Mouse (Mus musculus): ENCODE measurements around the gene Dync2h1.
"Not testable (repeated sequence)": the region's sequence is repeated elsewhere in the genome, so short reads cannot be mapped to it uniquely, and the experiment has no call there.

Gene Dync2h1

GRCm38 (mm10) chr9:7184172-7184896, at the start of gene Dync2h1, which contains the start of gene Dcun1d5:
Gene Dync2h1, minus strand, starts transcription at chr9:7184446.
Gene Dcun1d5, plus strand, starts transcription at chr9:7184520.
- DNase-seq (ENCODE audit: low spot score in 2 of 2), result peak; percentile 89 to 94

GRCm38 (mm10) chr9:7221460-7221859, 37.2 kb upstream of the Dync2h1 start:
- no peak for DNase-seq (ENCODE audit: low spot score in 2 of 2)

DNA sequence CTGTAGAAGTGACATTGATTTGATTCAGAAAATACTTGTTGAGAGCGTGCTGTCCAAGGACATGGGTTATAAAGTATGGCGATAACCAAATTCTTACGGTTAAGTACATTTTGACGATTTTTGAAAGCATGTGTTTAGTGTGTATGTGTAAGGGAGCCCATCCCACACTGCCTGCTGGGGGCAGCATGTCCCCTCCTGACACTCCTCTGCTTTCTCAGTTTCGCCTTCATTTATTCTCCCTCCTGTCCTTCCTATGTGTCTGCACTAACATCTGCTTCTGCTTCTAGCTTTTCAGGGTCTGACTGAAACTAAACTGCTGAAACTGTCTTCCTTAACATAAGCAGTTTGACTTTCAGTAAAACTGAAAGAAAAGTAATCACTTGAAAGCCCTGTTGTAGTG, 36.8 kb upstream of the Dync2h1 start:
- peak in 1 of 2 experiments; percentile 5 for DNase-seq (ENCODE audit: low spot score in 2 of 2)

GRCm38 (mm10) chr9:7216240-7216639, 32.0 kb upstream of the Dync2h1 start:
- peak in 1 of 2 experiments; percentile 30 for DNase-seq (ENCODE audit: low spot score in 2 of 2)

GRCm38 (mm10) chr9:7190694-7191093, 6.4 kb upstream of the Dync2h1 start:
- not testable (repeated sequence) for DNase-seq (ENCODE audit: low spot score in 2 of 2)

- no peak for DNase-seq (ENCODE audit: low spot score in 2 of 2)
Measured at GRCm38 (mm10) chr9:7184897-7185291, 648 bp upstream of the Dync2h1 start.

DNA sequence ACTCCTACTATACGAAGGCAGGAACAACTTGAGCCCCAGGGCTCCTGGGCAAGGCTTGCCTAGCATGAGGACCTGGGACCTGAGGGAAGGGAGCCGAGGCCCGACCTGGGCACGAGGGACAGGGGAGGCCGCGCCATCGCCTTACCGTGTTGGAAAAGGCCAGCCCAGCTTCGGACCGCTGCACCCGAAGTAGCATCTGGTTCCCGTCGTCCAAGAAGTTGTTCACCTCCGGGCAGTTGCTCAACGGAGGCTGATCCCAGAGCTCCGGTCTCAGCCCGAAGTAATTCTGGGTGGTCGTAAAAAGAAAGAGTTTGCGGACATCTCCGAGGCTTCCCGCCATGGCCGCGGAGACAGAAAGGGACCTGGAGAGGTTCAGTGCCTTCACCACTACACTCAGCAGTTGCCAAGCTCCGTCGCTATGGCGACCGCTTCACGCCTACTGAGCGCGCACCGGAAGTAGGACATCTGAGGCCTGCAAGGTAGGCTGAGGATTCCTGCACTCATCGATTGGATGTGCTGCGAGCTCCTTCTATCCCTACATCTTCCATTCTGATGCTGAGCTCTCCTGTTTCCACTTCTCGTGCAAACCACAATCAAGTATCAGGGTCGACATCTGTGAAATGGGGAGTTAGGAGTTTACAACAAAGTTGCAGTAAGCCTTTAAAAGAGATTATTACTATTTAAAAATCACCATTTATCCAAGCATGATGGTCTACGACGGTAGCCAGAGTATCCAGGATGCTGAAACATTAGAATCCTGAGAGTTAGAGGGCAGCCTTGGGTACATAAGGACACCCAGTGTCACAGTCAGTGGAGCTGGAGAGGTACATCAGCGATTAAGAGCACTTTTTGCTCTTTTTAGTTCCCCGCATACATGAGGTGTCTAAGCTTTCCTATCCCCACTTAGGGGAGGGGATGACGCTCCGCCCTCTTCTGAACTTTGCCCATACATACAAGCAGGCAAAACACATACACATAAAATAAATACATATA, 7.3 kb downstream of the Dync2h1 start:
- peak; percentile 82 to 83 for DNase-seq (ENCODE audit: low spot score in 2 of 2)

- DNase-seq (ENCODE audit: low spot score in 2 of 2), result no peak
Measured at GRCm38 (mm10) chr9:7173756-7174155, 10.5 kb downstream of the Dync2h1 start.

DNA sequence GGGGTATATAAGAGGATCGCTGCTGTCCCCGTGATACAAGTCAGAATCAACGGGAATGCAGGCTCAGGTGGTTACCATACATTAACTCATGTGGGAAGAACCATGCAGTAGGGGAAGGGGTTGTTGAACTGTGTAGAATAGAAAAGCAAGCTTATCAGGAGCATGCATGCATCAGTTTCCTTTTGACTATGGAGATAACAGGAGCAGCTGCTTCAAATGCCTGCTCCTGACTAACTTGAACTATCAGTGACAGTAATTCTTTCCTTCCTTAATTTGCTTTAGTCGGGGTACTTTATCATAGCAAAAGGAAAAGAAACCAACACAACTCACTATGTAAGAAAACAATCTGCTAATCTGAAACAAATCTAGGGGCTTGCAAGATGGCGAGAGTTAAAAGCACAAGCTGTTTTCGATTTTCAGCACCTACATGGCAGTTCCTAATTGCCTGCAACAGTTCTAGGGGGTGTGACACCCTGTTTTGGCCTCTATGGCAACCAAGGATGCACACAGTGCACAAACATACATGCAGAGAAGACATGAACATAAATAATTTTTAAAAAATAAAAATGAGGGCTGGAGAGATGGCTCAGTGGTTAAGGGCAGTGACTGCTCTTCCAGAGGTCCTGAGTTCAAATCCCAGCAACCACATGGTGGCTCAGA, 16.8 kb downstream of the Dync2h1 start:
- no peak for DNase-seq (ENCODE audit: low spot score in 2 of 2)

GRCm38 (mm10) chr9:7160688-7161087, 23.6 kb downstream of the Dync2h1 start:
- DNase-seq (ENCODE audit: low spot score in 2 of 2), result no peak

DNA sequence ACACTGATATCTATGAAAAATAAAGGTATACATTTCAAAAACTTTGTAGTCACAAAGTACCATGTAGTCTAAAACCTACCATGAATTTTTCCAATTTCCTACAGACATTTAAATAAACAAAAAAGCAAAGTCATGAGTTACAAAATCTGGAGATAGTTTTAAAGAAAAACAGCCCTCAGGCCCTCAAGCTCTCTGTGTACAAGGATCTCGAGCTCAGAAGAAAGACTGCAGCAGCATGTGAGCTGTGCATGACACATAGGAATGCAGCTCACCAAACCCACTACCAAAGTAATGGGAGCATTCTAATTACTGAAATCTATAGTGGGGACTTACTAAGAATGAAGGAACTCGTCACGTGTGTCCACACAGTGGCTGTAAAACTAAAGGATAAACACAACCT, 24.5 kb downstream of the Dync2h1 start:
- no peak for DNase-seq (ENCODE audit: low spot score in 2 of 2)

GRCm38 (mm10) chr9:7158605-7159004, 25.6 kb downstream of the Dync2h1 start:
- DNase-seq (ENCODE audit: low spot score in 2 of 2), result no peak

DNA sequence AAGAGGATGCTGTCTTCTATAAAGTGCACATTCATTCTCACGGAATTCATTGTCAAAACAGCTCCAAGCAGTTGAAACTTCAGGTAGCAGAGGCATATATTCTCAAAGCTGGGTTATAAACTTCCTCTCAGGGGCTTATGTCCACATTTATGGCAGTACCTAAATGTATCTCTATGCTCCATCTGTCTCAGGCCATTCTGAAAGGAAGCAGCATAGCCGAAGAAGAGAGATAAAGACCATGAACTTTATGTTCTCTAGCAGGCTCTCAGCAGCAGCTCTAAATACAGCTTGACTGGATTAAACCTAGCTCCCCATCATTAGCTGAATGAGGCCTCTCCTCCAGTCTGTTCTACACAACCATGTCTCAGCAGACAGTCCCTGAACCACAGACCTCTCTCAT, 29.9 kb downstream of the Dync2h1 start:
- no peak for DNase-seq (ENCODE audit: low spot score in 2 of 2)

DNA sequence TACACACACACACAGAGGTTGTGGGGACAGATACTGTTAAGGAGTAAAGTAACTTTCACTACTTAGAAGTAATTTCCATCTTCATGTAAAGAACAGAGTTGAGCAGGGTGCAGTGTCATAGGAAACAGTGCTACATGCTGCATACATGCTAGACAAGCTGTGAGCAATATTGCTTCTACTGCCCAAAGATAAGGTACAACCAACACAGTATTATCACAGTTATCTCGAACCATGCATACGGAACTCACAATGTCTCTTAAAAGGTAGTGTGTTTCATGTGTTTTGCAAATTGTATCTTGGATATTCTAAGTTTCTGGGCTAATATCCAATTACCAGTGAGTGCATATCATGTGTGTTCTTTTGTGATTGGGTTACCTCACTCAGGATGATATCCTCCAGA, 61.4 kb downstream of the Dync2h1 start:
- no peak for DNase-seq (ENCODE audit: low spot score in 2 of 2)

- DNase-seq (ENCODE audit: low spot score in 2 of 2), result no peak
Measured at GRCm38 (mm10) chr9:7110166-7110565, 74.1 kb downstream of the Dync2h1 start.

GRCm38 (mm10) chr9:7101361-7101760, 82.9 kb downstream of the Dync2h1 start:
- no peak for DNase-seq (ENCODE audit: low spot score in 2 of 2)

GRCm38 (mm10) chr9:7074625-7075024, 109.6 kb downstream of the Dync2h1 start:
- DNase-seq (ENCODE audit: low spot score in 2 of 2), result no peak

DNA sequence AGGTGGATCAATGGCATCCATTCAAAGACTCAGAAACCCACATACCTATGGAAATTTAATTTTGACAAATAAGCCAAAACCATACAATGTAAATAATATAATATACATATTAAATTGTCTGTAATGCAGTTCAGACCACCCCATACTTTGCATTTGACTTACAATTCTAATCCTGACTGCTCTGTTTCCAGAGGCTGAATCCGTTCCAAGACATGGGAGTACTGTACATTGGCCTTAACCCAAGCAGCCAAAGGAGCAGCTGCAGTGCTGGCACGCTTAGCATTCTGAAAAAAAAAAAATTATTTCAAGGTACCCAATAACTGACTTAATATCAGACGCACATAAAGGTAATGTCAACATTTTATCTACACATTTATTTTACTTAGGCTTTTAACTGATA, 113.4 kb downstream of the Dync2h1 start:
- no peak for DNase-seq (ENCODE audit: low spot score in 2 of 2)

- DNase-seq (ENCODE audit: low spot score in 2 of 2), result peak; percentile 5 to 41
Measured at GRCm38 (mm10) chr9:7050588-7050987, 133.7 kb downstream of the Dync2h1 start.

DNA sequence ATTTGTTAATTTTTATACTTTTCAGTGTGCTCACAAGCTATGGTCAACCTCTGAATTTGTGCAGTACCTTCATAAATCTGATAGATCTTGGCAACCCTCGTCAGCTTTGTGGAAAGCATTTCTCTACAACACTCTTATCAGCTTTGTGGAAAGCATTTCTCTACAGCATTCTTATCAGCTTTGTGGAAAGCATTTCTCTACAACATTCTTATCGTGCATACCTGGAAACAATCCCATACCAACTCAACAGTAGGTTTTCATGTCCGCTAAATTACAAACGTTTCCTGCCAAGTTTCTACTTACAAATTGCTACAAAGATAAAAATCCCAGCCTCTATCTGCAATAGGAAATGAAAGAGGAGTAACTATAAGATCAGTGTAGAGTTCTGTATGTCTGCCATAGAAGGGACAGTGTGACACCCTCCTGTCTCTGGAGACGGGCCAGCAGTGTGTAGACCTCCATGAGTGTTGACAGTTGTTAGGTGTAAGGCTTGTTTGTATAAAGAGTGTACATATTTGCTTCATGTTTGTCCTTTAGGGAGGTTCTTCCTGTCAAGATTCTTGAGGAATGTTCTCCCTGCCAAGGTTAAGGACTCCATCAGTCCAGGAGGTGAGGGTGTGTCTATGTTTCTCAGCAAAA, 141.5 kb downstream of the Dync2h1 start:
- no peak for DNase-seq (ENCODE audit: low spot score in 2 of 2)

- no peak for DNase-seq (ENCODE audit: low spot score in 2 of 2)
Measured at GRCm38 (mm10) chr9:7041231-7041630, 143.0 kb downstream of the Dync2h1 start.

DNA sequence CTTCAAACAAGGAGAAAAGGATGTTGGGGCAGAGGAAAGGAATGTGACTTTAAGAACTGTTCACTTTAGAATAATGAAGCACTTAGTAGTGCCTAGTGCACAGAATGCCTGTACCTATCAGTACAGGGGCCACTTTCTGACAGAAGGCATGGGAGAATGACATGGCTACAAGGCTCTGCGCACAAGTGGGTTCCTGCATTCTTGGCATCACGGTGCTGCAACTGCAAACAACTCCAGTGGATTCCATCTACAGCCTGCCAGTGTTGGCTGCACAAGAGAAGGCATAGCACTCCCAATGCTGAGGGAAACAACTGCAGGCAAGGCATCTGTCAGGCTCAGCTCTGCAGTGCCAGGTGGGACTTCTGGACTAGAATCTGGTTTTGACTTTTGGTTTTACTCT, 151.7 kb downstream of the Dync2h1 start:
- DNase-seq (ENCODE audit: low spot score in 2 of 2), result no peak
